Comparison of ENCODE assay signal across 8 mouse cellular contexts in genomic region chr2:118263151-118263913, GRCm38 (mm10). TPM values are rescaled to one million over a fixed set of nuclear protein-coding genes. Genes with fewer than 3 reads are reported as not detected.
DNase-seq lines count a peak whose midpoint lies in the region; ATAC-seq and TF ChIP-seq lines count a peak whose summit lies in the region.

No protein-coding gene starts in this region.

- peak; percentile 51 for TF ChIP-seq CTCF in E14TG2a.4 (conservative IDR thresholded peaks at IDR 0.05; ENCODE audit: low read length)
- peak; percentile 23; the same call in 1 of the 2 replicates for TF ChIP-seq CTCF in lung, adult 2 months (IDR thresholded peaks at IDR 0.05; ENCODE audit: insufficient read depth, low read length)

- H3K4me3 ChIP-seq in E14TG2a.4 (replicated peaks; ENCODE audit: low read length), result no peak overlapping the region
- no peak overlapping the region for H3K4me3 ChIP-seq in forebrain, embryonic 16.5 days (replicated peaks; ENCODE audit: low read length)
- H3K4me3 ChIP-seq in kidney, embryonic 14.5 days (ENCODE audit: low read length), result no peak overlapping the region
- H3K4me3 ChIP-seq in lung, adult 2 months (replicated peaks; ENCODE audit: extremely low read depth, low read depth, low read length), result no peak overlapping the region

- H3K36me3 ChIP-seq in E14TG2a.4 (ENCODE audit: insufficient read depth, low read length), result no peaks in the 10 kb centered on the region
- H3K36me3 ChIP-seq in forebrain, embryonic 16.5 days (ENCODE audit: control insufficient read depth, insufficient read depth), result no peaks in the 10 kb centered on the region
- no peaks in the 10 kb centered on the region for H3K36me3 ChIP-seq in kidney, embryonic 14.5 days (ENCODE audit: control insufficient read depth, insufficient read depth, low read length)

- H3K27me3 ChIP-seq in E14TG2a.4 (ENCODE audit: insufficient read depth, low read length), result peaks cover 5% of the 10 kb centered on the region
- H3K27me3 ChIP-seq in forebrain, embryonic 16.5 days (replicated peaks; ENCODE audit: control insufficient read depth, insufficient read depth, low read length), result no peaks in the 10 kb centered on the region
- no peaks in the 10 kb centered on the region for H3K27me3 ChIP-seq in kidney, embryonic 14.5 days (ENCODE audit: control insufficient read depth, insufficient read depth, low read length)

- no peak overlapping the region for H3K9ac ChIP-seq in forebrain, embryonic 16.5 days (replicated peaks; ENCODE audit: low read depth, low read length)
- no peak overlapping the region for H3K9ac ChIP-seq in kidney, embryonic 14.5 days (ENCODE audit: low read depth, low read length)

- TF ChIP-seq POLR2A in lung, adult 2 months (IDR thresholded peaks at IDR 0.05; ENCODE audit: borderline replicate concordance, extremely low read depth, low read depth, low read length), result no peak

- peak; percentile 69 for DNase-seq in 416B (ENCODE audit: low read depth)
- DNase-seq in cerebellum, adult 11 months, result peak; percentile 42
- DNase-seq in lung, adult 2 months, result peak; percentile 28
- DNase-seq in ovary, postnatal 36 days (ENCODE audit: low spot score), result peak; percentile 9

- no peaks in the 10 kb centered on the region; the same call in 1 of the 2 replicates for H3K4me1 ChIP-seq in E14TG2a.4 (replicated peaks; ENCODE audit: low read depth, low read length)
- H3K4me1 ChIP-seq in forebrain, embryonic 16.5 days (replicated peaks; ENCODE audit: control insufficient read depth, insufficient read depth, low read length), result peaks cover 5% of the 10 kb centered on the region; the same call in 1 of the 2 replicates
- H3K4me1 ChIP-seq in kidney, embryonic 14.5 days (ENCODE audit: control insufficient read depth, insufficient read depth, low read length), result no peaks in the 10 kb centered on the region
- no peaks in the 10 kb centered on the region; the same call in 1 of the 2 replicates for H3K4me1 ChIP-seq in lung, adult 2 months (ENCODE audit: control insufficient read depth, insufficient read depth, low read length)

- peak; percentile 75 for ATAC-seq in forebrain, embryonic 16.5 days
- ATAC-seq in kidney, embryonic 14.5 days (ENCODE audit: low FRiP score, low TSS enrichment), result peak; percentile 60
- no peak for ATAC-seq in erythroid progenitor cell, adult 5-6 weeks (replicated peaks; ENCODE audit: low FRiP score, poor library complexity, severe bottlenecking)

- no peaks in the 10 kb centered on the region for H3K9me3 ChIP-seq in E14TG2a.4 (ENCODE audit: low read length)
- H3K9me3 ChIP-seq in forebrain, embryonic 16.5 days (ENCODE audit: control insufficient read depth, low read length), result no peaks in the 10 kb centered on the region
- no peaks in the 10 kb centered on the region for H3K9me3 ChIP-seq in kidney, embryonic 14.5 days (ENCODE audit: control insufficient read depth, low read length)

- peak overlapping the region; percentile 71 for H3K27ac ChIP-seq in forebrain, embryonic 16.5 days (ENCODE audit: low read length)
- H3K27ac ChIP-seq in kidney, embryonic 14.5 days (ENCODE audit: low read depth, low read length), result no peak overlapping the region

- 19% methylated on average over 8 of the region's 8 CpGs for WGBS in forebrain, embryonic 16.5 days
- 17% methylated on average over 8 of the region's 8 CpGs for WGBS in kidney, embryonic 14.5 days
- 12% methylated on average over 8 of the region's 8 CpGs for WGBS in lung, adult 2 months

- peak overlapping the region; percentile 32 for H3K4me2 ChIP-seq in forebrain, embryonic 16.5 days (ENCODE audit: low read length)
- no peak overlapping the region for H3K4me2 ChIP-seq in kidney, embryonic 14.5 days (replicated peaks; ENCODE audit: low read depth, low read length)

RNA-seq across cellular contexts. Expression of gene Fsip1, which starts 6.6 kb away (rescaled TPM):
- 4.5 and 4.6 TPM in 2 replicates for polyA plus RNA-seq in forebrain, embryonic 16.5 days (2015; fragmentation: Nextera tagmentation; extraction: Ambion mirVana)
- 1.3 and 1.7 TPM in 2 replicates for polyA plus RNA-seq in kidney, embryonic 14.5 days (2014; fragmentation: Nextera tagmentation; extraction: Ambion mirVana)
- polyA plus RNA-seq in lung, adult 2 months (2012; rRNA removed), result 0.50 and 0.60 TPM in 2 replicates
- not detected in 2 replicates for total RNA-seq in erythroid progenitor cell, adult 5-6 weeks (2015; ENCODE audit: low replicate concordance)
- total RNA-seq in erythroid progenitor cell, adult 5-6 weeks (2017; ENCODE audit: low replicate concordance), result not detected in 2 replicates

Comparison
In these comparisons a context has a peak if more than half of its experiments do, and no peak if none do; other contexts are left out.
1. DNase-seq: peak in every context shown above with its lines; median percentile 69 in 416B; 42 in cerebellum, adult 11 months; 28 in lung, adult 2 months; 9 in ovary, postnatal 36 days.